Mouse (Mus musculus): ENCODE results near the gene Prodh2.
A peak's percentile ranks its signal among the peaks of the same experiment; 100 is the strongest.

Gene Prodh2

DNA sequence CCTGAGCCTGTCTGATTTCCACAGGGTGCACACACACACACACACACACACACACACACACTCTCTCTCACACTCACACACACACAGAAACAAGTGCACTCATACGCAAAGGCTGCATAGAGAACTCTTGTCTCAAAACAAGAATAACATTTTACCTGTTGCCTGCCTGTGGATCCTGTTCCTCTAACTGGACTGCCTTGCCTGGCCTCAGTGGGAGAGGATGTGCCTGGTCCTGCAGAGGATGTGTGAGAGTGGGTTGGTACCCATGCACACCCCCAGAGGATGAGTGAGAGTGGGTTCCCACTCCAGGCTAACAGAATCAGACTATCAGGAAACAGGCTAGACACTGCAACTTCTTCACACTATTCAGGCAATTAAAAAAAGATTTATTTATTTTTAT is 57.2 kb downstream of the Prodh2 start:
- no peak for DNase-seq

DNA sequence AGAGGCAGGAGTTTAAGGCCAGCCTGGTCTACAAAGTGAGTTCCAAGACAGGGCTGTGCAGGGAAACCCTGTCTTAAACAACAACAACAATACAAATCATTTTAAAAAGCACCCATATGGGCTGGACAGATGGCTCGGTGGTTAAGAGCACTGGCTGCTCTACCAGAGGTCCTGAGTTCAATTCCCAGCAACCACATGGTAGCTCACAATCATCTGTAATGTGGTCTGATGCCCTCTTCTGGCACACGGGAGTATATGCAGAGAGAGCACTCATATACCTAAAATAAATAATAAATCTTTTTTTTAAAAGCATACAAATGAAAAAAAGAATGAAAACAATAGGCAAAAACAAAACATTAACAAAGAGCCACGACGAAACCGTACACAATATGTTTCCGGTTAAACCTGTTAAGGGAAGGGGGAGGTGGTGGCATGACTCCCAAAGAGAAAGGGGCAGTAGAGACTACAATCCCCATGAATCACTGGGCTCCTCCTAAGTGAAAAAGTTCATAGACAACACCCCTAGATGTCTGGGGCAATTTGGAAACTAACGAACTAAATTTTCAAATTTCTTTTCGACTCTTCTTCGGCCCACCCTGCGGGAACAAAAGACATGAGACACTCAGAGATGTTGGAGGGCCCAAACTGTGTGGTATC is 58.2 kb downstream of the Prodh2 start:
- no peak for DNase-seq

GRCm38 (mm10) chr7:30552102-30553020 is 58.9 kb downstream of the Prodh2 start, which contains the start of the genes Hspb6 and Proser3:
Hspb6 (plus strand) TSS chr7:30552178.
Proser3 (minus strand) TSS chr7:30552299.
- DNase-seq = peak; percentile 95

DNA sequence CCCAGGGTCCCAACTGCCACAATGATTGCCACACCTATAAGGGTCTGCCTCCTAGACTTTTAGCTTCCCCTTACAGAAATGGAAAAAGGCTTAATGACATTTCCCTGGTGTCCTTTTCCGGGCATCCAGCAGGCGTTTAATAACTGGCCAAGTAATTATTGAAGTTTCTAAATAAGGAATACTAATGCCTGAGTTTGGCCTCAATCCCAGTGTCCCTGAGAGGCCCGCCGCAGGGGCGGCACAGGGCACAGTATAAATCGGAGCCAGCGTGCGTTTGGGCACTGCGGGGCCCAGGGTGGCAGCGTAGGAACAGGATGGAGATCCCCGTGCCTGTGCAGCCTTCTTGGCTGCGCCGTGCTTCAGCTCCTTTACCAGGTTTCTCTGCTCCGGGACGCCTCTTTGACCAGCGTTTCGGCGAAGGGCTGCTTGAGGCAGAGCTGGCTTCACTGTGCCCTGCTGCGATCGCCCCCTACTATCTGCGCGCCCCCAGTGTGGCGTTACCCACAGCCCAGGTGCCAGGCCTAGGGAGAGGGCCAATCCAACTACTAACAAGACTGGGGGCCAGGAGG is 59.7 kb downstream of the Prodh2 start:
- DNase-seq = no peak

DNA sequence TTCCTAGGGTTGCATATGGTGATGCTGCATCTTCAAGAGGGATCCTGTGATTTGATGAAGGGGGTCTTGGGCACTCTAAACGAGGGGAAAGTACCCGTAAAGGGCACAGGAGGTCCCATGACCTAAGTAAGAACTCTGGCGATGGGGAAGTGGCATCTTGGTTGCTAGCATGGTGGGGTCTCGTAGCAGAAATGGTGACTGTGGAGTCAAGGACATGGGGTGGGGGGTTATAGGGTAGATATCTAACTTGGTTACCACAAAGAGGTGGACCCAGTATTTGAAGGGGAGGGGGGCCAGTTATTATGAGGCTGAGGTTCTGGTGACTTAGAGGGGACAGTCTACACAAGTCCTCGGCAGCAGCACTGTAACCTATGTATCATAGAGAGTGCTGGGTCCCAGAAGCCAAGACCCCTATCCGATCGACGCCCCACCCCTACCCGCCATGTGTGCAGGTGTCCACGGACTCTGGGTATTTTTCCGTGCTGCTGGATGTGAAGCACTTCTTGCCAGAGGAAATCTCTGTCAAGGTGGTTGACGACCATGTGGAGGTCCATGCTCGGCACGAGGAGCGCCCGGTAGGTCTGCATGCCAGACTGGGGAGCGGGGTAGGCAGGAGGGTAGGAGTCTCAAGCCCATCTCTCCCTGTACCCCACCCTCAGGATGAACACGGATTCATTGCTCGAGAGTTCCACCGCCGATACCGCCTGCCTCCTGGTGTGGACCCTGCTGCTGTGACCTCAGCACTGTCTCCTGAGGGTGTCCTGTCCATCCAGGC is 60.6 kb downstream of the Prodh2 start:
- DNase-seq = no peak

DNA sequence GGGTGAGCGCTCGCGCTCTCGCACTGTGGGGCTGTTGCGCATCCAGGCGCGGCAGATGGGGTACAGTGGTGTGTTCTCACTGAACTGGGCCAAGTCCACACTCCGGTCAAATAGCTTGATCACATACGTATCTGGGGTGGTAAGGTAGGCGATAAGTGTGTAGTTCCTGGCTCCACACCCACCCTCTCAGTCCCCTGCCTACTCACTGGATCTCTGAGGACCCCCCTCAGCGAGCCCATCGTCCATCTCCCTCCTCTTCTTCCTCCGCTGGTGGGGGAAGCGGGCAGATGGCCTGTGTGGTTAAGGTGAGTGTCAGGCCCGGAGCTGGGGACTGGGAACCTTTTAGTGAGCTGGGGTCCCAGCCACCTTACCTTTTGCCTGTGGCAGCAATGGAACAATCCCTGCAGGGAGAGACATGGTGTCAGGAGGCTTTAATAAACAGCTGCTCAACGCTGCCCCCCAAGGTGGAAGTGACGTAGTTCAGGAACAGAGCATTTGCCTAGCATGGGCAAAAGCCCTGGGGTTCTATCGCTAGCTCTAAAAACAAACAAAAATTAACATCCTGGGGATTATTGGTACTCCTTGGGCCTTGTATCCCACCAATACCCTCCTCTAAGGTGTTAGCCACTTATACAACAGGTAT is 63.6 kb downstream of the Prodh2 start:
- no peak for DNase-seq

GRCm38 (mm10) chr7:30557901-30558514 is 64.6 kb downstream of the Prodh2 start:
- DNase-seq = no peak

- no peak for DNase-seq
These were observed 65.4 kb downstream of the Prodh2 start for GRCm38 (mm10) chr7:30558656-30559442.

DNA sequence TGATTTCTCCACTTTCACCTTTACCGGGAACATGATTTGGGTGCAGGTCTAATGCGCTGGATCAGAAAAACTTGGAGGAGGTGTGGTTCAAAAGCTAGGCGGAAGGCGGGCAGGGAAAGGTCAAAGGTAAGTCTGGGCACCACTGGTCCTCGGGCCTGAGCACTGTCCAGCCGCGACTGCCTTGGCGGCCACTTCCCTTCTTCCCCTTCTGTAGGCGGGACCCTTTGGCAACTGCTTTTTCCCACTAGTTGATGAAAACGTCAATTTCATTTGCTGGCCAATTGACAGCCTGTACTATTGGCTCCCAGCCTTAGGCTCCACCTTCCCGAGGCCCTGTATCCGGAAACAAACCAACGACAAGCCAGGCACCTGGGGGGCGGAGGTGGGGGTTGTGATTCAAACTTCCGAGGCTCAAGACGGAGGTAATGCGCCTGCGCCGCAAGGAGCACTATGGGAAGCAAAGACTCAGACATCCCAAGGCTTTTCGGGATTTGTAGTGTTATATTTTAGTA is 66.1 kb downstream of the Prodh2 start, which contains the start of gene Lin37:
Lin37 (minus strand) TSS at position 396 of the 512 bp plus-strand sequence.
- DNase-seq = peak; percentile 96

GRCm38 (mm10) chr7:30560296-30560695 is 66.9 kb downstream of the Prodh2 start:
- DNase-seq = no peak

GRCm38 (mm10) chr7:30562526-30563116 is 69.2 kb downstream of the Prodh2 start:
- peak; percentile 40 for DNase-seq
